Mouse (Mus musculus) spleen, postnatal 14 days (tissue): ENCODE measurements around the gene Vmn1r70.

Source experiments
- DNase-seq, 2 experiments: peaks; one replicate each; pipeline ENCODE4 v3.0.0; 2021 to 2022; ENCODE audit warnings: low spot score in 2 of 2

Gene Vmn1r70

DNA sequence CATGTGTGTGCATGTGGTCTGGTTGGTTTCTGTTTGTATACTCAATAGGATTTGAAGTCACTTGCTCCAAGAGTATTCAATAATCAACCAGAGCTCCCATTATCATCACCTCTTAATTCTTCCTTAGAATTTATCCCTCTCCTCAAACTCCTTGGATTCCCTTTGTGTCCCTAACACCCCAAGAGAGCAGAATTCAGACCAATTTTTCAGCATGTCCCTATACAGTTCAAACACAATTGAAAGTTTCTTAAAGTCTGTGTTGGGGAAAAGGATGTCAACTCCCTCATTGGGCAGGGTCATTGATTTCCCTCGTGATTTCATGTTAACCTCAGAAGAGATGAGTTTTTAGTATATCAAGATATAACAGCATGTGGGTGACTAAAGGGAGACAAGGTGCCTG lies at the start of gene Vmn1r70:
Gene Vmn1r70, plus strand, starts transcription at position 301 of the 400 bp plus-strand sequence.
- DNase-seq, result no peak

DNA sequence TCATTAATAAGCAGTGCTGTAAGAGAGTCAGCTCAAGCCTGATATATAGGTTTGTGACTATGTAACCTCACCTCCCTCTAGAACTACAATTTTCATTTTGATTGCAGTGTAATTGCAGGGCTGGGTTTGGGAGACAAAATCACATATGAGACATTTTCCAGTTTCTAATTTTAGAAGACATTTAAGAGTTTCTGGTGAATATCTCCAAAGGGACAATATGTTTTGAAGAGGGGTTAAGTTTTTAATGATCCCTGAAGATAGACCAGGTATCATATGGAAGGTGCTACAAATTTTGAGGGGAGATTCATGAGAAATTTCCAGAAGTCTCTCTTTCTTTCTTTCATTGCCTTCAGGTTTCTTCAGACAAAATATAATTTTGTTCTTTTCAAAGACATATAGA lies 17.8 kb upstream of the Vmn1r70 start, which contains the start of gene Vmn1r69:
Gene Vmn1r69, minus strand, starts transcription at position 101 of the 400 bp plus-strand sequence.
- no peak for DNase-seq
